Mouse (Mus musculus) layer of hippocampus, adult 18-20 months (tissue): Measurements from ENCODE around the gene Tgfb1i1. TPM values are rescaled to one million over a fixed set of nuclear protein-coding genes. Genes with fewer than 3 reads are reported as not detected.

Source experiments
- DNase-seq, 2 experiments: peaks; one replicate each; pipeline ENCODE4 v3.0.0; 2022; ENCODE audit warnings: low spot score in 2 of 2
- long read RNA-seq: library from polyadenylated mRNA; stranded (forward); transcript quantifications from one replicate; pipeline ENCODE4 v2.0.0, GENCODE M21; 2021
- total RNA-seq, 2 experiments: library from RNA; stranded (reverse); gene quantifications; 2 replicates each; pipeline ENCODE4 v1.2.3; 2021

The Tgfb1i1 gene
- 10 to 100 TPM in 1 of 2 experiments, 1 to 10 TPM in 1; 9.2 to 12.0 TPM for total RNA-seq
- long read RNA-seq, partial matches to known transcripts = 0 of 1 reads
- long read RNA-seq, other reads (novel, unspliced or antisense) = 1 of 1 reads

- DNase-seq = peak in 1 of 2 experiments; percentile 47
These were observed at the start of gene Tgfb1i1 for GRCm38 (mm10) chr7:128246496-128247391. TSS of gene Tgfb1i1 (plus strand) at chr7:128246812.

DNA sequence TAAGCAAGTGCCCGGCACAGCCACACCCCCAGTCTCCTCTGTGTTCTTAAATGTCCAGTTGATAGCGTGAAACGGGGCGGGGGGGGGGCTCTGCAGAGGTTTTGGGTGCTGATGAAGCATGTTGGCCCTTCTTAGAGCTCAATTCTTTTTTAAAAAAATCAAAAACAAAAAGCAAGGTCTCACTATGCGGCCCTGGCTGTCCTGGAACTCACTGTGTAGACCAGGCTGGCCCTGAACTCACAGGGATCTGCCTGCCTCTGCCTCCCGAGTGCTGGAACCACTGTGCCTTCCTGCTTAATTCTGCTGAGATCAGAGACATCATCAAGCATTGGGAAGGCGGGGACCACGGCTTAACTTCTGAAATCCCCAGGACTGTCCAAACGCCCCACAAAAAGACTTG, 45.0 kb upstream of the Tgfb1i1 start:
- no peak for DNase-seq

- DNase-seq = no peak
These were observed 43.5 kb upstream of the Tgfb1i1 start for GRCm38 (mm10) chr7:128203071-128203470.

DNA sequence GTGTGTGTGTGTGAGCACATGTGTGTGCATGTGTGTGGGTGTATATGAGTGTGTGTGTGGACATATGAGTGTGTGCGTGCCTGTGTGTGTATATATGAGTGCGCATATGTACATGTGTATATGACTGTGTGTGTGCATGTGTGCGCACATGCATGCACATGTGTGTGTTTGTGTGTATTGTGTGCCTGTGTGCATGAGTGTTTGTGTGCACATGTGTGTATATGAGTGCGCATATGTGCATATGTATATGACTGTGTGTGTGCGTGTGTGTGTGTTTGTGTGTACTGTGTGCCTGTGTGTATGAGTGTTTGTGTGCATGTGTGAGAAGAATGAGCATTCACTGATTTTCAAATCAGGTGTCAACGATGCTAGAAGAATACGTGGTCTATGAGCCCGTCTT, 42.4 kb upstream of the Tgfb1i1 start:
- DNase-seq = no peak

DNA sequence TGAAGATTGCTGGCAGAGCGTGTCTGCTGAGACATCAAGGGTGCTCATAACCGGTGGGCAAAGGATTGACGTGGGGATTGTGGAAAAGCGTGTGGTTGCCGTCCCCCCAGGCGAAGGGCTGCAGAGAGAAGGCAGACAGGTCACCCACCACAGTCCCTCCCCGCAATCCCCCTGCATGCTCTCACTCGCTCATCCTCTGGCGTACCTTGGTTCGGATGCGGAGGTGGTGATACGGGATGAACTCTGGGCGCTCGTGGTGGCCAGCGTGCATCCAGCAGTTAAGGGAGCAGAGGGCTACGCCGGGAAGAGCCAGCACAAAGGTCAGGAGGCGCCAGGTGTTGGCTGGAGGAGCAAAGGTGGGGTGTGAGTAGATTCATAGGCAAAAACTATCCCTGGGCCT, 40.9 kb upstream of the Tgfb1i1 start:
- no peak for DNase-seq

GRCm38 (mm10) chr7:128206152-128206551, 40.5 kb upstream of the Tgfb1i1 start, which contains the start of gene Cox6a2:
TSS of gene Cox6a2 (minus strand) at chr7:128206387.
- no peak for DNase-seq

- peak; percentile 22 to 65 for DNase-seq
These were observed 38.4 kb upstream of the Tgfb1i1 start for GRCm38 (mm10) chr7:128208187-128208586.

- DNase-seq = no peak
These were observed 36.8 kb upstream of the Tgfb1i1 start for GRCm38 (mm10) chr7:128209826-128210225.

DNA sequence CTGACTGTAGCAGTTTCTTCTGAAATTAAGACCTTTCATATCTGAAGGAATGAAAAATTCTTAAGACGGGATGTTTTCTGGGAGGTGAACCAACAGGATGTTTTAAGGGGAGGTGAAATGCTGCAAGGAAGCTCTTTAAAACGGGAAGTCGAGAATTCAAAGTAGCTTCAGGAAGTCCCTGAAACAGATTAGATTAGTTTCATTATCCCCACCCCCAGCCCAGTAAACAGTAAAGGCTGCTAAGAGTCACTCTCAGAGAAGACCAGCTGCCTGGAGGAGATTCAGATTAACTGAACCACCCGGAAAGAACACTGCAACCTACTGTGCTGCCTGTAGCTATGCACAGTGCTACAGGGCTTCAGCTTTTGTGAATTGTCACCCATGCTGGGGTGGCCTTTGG, 26.7 kb upstream of the Tgfb1i1 start:
- no peak for DNase-seq

DNA sequence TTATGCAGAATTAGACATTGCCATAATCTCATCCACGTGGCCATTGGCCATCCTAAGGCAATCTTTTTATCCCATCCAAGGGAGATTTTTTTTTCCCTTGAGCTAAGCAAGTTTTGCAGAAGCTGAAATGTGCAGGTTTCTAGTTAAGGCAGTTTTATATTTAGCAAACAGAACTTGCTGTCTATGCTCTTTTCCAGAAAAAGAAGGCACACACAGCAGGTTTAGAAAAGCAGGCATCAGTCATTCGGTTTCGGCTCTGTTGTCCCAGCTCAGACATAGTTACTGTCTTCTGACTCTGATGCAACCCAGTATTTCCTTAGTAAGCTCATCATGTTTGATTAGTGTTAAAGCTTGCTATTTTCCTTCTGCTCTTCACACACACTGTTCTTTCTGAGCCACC, 25.7 kb upstream of the Tgfb1i1 start:
- no peak for DNase-seq

DNA sequence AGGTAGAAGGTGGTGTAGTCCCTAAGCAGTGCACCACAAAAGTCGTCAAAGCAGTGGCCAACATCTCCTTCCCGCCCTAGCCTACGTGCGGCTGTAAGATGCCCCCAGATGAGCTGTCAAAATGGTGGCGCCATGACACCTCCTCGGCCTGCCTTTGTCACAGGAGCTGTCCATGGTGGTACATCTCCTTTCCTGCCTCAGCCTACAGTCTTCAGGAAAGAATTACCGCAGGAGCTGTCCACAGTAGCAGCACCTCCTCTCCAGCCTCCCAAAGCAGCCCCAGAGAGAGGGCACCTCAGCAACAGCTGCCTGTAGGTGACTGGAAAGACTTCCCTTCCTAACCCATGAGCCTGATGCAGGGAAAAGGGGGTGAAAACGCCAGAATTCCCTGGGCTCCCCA, 14.9 kb upstream of the Tgfb1i1 start:
- no peak for DNase-seq

DNA sequence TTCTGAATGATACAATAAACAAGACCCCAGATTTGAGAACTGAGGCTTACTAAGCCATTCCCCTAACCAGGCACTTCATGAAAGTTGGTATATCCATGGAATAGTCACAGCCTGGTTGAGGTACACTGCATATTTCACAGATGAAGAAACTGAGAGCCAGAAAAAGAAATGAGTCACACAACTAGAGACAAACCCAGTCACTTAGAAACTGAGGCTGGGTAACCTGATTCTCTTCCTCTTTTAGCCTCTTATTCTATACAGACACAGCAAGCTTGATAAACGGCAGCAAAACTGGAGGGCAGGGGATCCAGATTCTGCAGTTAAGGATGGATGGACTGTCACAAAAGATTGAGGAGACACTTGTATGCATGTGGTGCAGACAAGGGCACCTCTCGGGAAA, 11.8 kb upstream of the Tgfb1i1 start:
- DNase-seq = no peak

- DNase-seq = no peak
These were observed 11.1 kb upstream of the Tgfb1i1 start for GRCm38 (mm10) chr7:128235481-128235880.

- no peak for DNase-seq
These were observed 10.2 kb upstream of the Tgfb1i1 start for GRCm38 (mm10) chr7:128236426-128236825.

- peak; percentile 73 to 89 for DNase-seq
These were observed 9.6 kb upstream of the Tgfb1i1 start, which contains the start of gene Armc5 for GRCm38 (mm10) chr7:128236856-128237592. TSS of gene Armc5 (plus strand) at chr7:128237342.

DNA sequence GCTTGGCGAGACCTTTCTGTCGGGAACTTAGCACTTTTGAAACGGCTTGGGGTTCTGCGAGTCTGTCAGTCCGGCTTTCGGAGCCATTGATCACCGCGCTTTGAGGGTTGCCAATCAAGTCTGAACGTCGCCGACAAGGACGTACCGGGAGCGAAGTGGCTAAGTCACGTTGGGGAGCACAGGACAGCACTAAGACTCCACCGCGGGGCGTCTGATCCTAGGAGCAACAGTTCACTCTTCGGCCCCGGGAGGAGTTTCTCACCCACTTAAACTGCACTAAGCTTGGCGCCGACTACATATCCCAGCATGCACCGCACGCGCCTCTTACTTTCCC, 9.1 kb upstream of the Tgfb1i1 start:
- no peak for DNase-seq

DNA sequence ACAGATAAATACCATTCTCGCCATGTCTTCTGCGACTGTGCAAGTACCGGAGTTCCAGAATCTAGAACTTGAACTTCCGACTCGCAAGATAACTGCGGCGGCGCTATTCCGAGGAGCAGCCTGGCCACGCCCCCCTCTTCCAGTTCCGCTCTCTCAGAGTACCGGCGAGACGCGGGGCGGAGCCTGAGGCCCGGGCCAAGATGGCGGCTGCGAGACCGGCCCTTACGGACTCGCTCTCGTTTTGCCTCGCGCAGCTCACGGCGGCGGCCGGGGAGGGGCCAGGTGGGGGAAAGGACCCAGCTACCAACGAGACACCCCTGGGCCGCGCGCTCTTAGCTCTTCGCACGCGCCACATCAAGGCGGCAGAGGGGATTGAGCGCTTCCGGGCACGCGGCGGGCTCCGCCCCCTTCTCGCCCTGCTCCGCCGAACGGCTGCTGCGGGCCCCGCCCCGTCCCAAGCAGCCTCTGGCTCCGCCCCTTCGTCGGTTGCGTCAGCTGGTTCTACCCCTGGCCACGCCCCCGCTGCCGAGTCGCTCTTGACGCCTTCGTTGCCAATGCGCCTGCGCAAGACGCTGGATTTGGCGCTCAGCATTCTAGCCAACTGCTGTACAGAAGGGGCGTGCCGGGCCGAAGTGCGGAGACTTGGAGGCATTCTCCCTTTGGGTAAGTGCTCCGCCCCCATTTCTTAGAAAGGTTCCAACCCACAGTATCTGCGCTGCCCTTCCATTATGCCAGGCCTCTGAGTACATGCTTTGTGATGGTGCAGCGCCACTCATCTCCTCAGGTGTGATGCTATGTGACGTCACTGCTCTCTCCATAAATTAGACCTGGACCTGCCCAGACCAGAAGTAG, 8.5 kb upstream of the Tgfb1i1 start, which contains the start of gene 9130023H24Rik:
Gene 9130023H24Rik (minus strand): TSS at position 105 of the 852 bp plus-strand sequence.
- DNase-seq = peak; percentile 99

GRCm38 (mm10) chr7:128238991-128239390, 7.6 kb upstream of the Tgfb1i1 start:
- no peak for DNase-seq

- no peak for DNase-seq
These were observed 6.4 kb upstream of the Tgfb1i1 start for GRCm38 (mm10) chr7:128240131-128240784.

GRCm38 (mm10) chr7:128242331-128242730, 4.3 kb upstream of the Tgfb1i1 start:
- no peak for DNase-seq
